Mouse (Mus musculus) liver, postnatal 0 days (tissue): ENCODE data around the gene Ptgds.

Source experiments
- CTCF ChIP-seq: sonication (generic); IDR thresholded peaks from 2 replicates; pipeline ENCODE4 v1.5.1; 2016; ENCODE audit warnings: antibody characterized with exemption, low read depth
- EP300 ChIP-seq: IDR thresholded peaks from 2 replicates; pipeline ENCODE4 v1.6.1; 2016; ENCODE audit warnings: antibody characterized with exemption, low read depth, mild to moderate bottlenecking

DNA sequence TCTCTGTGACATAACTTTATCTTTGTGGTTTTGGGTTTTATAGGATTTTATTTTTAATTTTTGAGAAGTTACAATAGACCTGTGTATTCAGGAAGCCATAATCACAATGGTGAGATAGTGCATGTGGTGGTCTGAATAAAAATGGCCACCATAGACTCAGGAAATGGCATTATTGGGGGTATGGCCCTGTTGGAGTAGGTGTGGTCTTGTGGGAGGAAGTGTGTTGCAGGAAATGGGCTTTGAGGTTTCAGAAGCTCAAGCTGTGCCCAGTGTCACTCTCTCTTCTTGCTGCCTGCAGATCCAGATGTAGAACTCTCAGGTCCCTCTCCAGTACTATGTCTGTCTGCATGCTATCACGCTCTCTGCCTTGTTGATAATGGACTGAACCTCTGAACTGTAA lies 10.7 kb upstream of the Ptgds start:
- TF ChIP-seq CTCF (no peak), EP300 (no peak)
